ENCODE assay signal across 8 mouse cellular contexts in the genomic region with DNA sequence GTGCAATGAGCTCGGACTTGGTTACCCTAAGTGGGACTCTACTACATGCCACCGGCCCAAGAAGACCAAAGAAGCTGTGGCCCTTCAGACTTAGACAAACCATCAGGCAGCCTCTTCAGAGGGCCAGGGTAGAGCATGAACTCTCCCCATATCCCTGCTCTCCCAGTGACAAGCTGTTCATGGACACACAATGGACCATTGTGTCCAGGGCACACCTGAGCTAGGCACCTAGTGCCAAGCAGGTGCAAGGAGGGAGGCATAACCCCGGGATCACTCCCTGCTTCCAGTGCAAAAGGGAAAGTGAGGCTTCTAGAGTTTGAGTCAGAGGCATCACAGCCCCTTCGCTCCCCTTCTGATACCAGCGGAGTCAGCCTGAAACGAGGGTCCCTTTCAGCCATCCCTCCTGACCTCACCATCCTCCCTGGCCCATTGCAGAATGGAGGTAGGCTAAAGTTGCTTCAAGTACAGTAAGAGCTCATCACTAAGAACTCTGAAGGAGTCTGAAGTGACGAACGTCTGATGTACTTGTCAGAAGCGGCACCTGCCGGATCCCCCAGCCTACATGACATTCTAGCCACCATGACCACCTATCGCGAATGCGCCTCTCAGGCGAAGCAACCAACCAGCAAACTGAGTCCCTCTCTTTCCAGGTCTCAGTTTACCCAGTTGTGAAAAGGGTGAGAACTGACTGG. TPM values are rescaled to one million over a fixed set of nuclear protein-coding genes. Genes with fewer than 3 reads are reported as not detected.
A peak's percentile ranks its signal among the peaks of the same experiment; 100 is the strongest.
DNase-seq lines count a peak whose midpoint lies in the region; ATAC-seq and TF ChIP-seq lines count a peak whose summit lies in the region.

No protein-coding gene starts in this region.

- H3K9me3 ChIP-seq in embryonic facial prominence, embryonic 11.5 days (replicated peaks; ENCODE audit: control insufficient read depth, low read length): no peaks in the 10 kb centered on the region
- no peaks in the 10 kb centered on the region for H3K9me3 ChIP-seq in intestine, embryonic 15.5 days
- H3K9me3 ChIP-seq in neural tube, embryonic 12.5 days: no peaks in the 10 kb centered on the region

- ATAC-seq in embryonic facial prominence, embryonic 11.5 days (replicated peaks; ENCODE audit: insufficient number of reproducible peaks, low FRiP score, low TSS enrichment, low read depth): no peak
- no peak for ATAC-seq in intestine, embryonic 15.5 days
- no peak for ATAC-seq in neural tube, embryonic 12.5 days (ENCODE audit: low FRiP score, low read depth)

- H3K4me1 ChIP-seq in lung, adult 2 months (ENCODE audit: control insufficient read depth, insufficient read depth, low read length): peaks cover 22% of the 10 kb centered on the region
- H3K4me1 ChIP-seq in embryonic facial prominence, embryonic 11.5 days (ENCODE audit: control insufficient read depth, insufficient read depth, low read length): peaks cover 2% of the 10 kb centered on the region; the same call in 1 of the 2 replicates
- peaks cover 21% of the 10 kb centered on the region for H3K4me1 ChIP-seq in intestine, embryonic 15.5 days (replicated peaks)
- H3K4me1 ChIP-seq in neural tube, embryonic 12.5 days: peaks cover 45% of the 10 kb centered on the region

- 15% methylated on average over 14 of the region's 14 CpGs for WGBS in lung, adult 2 months
- WGBS in embryonic facial prominence, embryonic 11.5 days: 23% methylated on average over 14 of the region's 14 CpGs
- 18% methylated on average over 14 of the region's 14 CpGs for WGBS in intestine, embryonic 15.5 days
- WGBS in neural tube, embryonic 12.5 days: 18% methylated on average over 14 of the region's 14 CpGs

- TF ChIP-seq POLR2A in lung, adult 2 months (IDR thresholded peaks at IDR 0.05; ENCODE audit: borderline replicate concordance, extremely low read depth, low read depth, low read length): no peak

- no peak for TF ChIP-seq CTCF in lung, adult 2 months (IDR thresholded peaks at IDR 0.05; ENCODE audit: insufficient read depth, low read length)

- H3K9ac ChIP-seq in embryonic facial prominence, embryonic 11.5 days (replicated peaks; ENCODE audit: low read length): no peak overlapping the region; the same call in 1 of the 2 replicates
- H3K9ac ChIP-seq in intestine, embryonic 15.5 days: peak overlapping the region; percentile 63
- peak overlapping the region; percentile 64 for H3K9ac ChIP-seq in neural tube, embryonic 12.5 days

- DNase-seq in lung, adult 2 months: peak; percentile 36
- DNase-seq in lung, postnatal 25 days (ENCODE audit: low spot score): no peak
- DNase-seq in embryonic facial prominence, embryonic 11.5 days (ENCODE audit: low spot score): no peak
- no peak for DNase-seq in yolk sac, embryonic 10.5 days (ENCODE audit: low spot score)
- no peak for DNase-seq in frontal cortex, postnatal 25 days (ENCODE audit: low spot score in 2 of 2)
- DNase-seq in adrenal gland, adult 18-20 months (ENCODE audit: low spot score in 2 of 2): no peak

- no peaks in the 10 kb centered on the region for H3K36me3 ChIP-seq in embryonic facial prominence, embryonic 11.5 days (replicated peaks; ENCODE audit: control insufficient read depth, insufficient read depth, low read depth, low read length)
- H3K36me3 ChIP-seq in intestine, embryonic 15.5 days: no peaks in the 10 kb centered on the region
- H3K36me3 ChIP-seq in neural tube, embryonic 12.5 days: no peaks in the 10 kb centered on the region

- no peak overlapping the region for H3K27ac ChIP-seq in embryonic facial prominence, embryonic 11.5 days (replicated peaks; ENCODE audit: low read depth, low read length)
- H3K27ac ChIP-seq in intestine, embryonic 15.5 days: peak overlapping the region; percentile 7
- no peak overlapping the region for H3K27ac ChIP-seq in neural tube, embryonic 12.5 days

- peak overlapping the region; percentile 97 for H3K4me2 ChIP-seq in embryonic facial prominence, embryonic 11.5 days (ENCODE audit: low read depth, low read length)
- H3K4me2 ChIP-seq in intestine, embryonic 15.5 days (replicated peaks): peak overlapping the region; percentile 94
- H3K4me2 ChIP-seq in neural tube, embryonic 12.5 days (replicated peaks): peak overlapping the region; percentile 99

- H3K27me3 ChIP-seq in embryonic facial prominence, embryonic 11.5 days (ENCODE audit: control insufficient read depth, insufficient read depth, low read length): peaks cover 16% of the 10 kb centered on the region
- H3K27me3 ChIP-seq in intestine, embryonic 15.5 days (replicated peaks): peaks cover 20% of the 10 kb centered on the region
- peaks cover 29% of the 10 kb centered on the region for H3K27me3 ChIP-seq in neural tube, embryonic 12.5 days (replicated peaks)

- H3K4me3 ChIP-seq in lung, adult 2 months (replicated peaks; ENCODE audit: extremely low read depth, low read depth, low read length): peak overlapping the region; percentile 69
- H3K4me3 ChIP-seq in embryonic facial prominence, embryonic 11.5 days (ENCODE audit: low read depth, low read length): peak overlapping the region; percentile 52
- H3K4me3 ChIP-seq in intestine, embryonic 15.5 days (replicated peaks): peak overlapping the region; percentile 66
- H3K4me3 ChIP-seq in neural tube, embryonic 12.5 days: peak overlapping the region; percentile 62

RNA-seq across cellular contexts. Expression of a gene that starts 0.9 kb away (rescaled TPM):
- polyA plus RNA-seq in lung, adult 2 months (2012; rRNA removed): 58.4 and 66.4 TPM in 2 replicates
- polyA plus RNA-seq in embryonic facial prominence, embryonic 11.5 days (2014; fragmentation: Nextera tagmentation; extraction: Ambion mirVana): 0.70 and 0.71 TPM in 2 replicates
- 3.6 and 4.9 TPM in 2 replicates for polyA plus RNA-seq in intestine, embryonic 15.5 days (2015; fragmentation: Nextera tagmentation; extraction: Ambion mirVana)
- polyA plus RNA-seq in neural tube, embryonic 12.5 days (2016; fragmentation: Nextera tagmentation; extraction: Ambion mirVana): 1.6 and 2.6 TPM in 2 replicates
- total RNA-seq in adrenal gland, adult 18-20 months (2021): 1 to 10 TPM; 8.5 to 9.8 TPM

RNA-seq across cellular contexts. Expression of a gene that starts 3.2 kb away (rescaled TPM):
- 101 and 124 TPM in 2 replicates for polyA plus RNA-seq in lung, adult 2 months (2012; rRNA removed)
- polyA plus RNA-seq in embryonic facial prominence, embryonic 11.5 days (2014; fragmentation: Nextera tagmentation; extraction: Ambion mirVana): 117 and 118 TPM in 2 replicates
- 162 and 166 TPM in 2 replicates for polyA plus RNA-seq in intestine, embryonic 15.5 days (2015; fragmentation: Nextera tagmentation; extraction: Ambion mirVana)
- polyA plus RNA-seq in neural tube, embryonic 12.5 days (2016; fragmentation: Nextera tagmentation; extraction: Ambion mirVana): 125 and 133 TPM in 2 replicates
- total RNA-seq in adrenal gland, adult 18-20 months (2021): 10 to 100 TPM; 49.6 to 52.2 TPM

RNA-seq across cellular contexts. Expression of a gene that starts 28.9 kb away (rescaled TPM):
- polyA plus RNA-seq in lung, adult 2 months (2012; rRNA removed): 20.0 and 22.9 TPM in 2 replicates
- polyA plus RNA-seq in embryonic facial prominence, embryonic 11.5 days (2014; fragmentation: Nextera tagmentation; extraction: Ambion mirVana): 25.1 and 29.2 TPM in 2 replicates
- 27.0 and 29.0 TPM in 2 replicates for polyA plus RNA-seq in intestine, embryonic 15.5 days (2015; fragmentation: Nextera tagmentation; extraction: Ambion mirVana)
- polyA plus RNA-seq in neural tube, embryonic 12.5 days (2016; fragmentation: Nextera tagmentation; extraction: Ambion mirVana): 41.2 and 42.7 TPM in 2 replicates
- total RNA-seq in adrenal gland, adult 18-20 months (2021): 10 to 100 TPM; 11.0 to 14.0 TPM
